Mouse (Mus musculus) neural tube, embryonic 11.5 days (tissue): ENCODE results near the gene Zdhhc25. TPM values are rescaled to one million over a fixed set of nuclear protein-coding genes. Genes with fewer than 3 reads are reported as not detected.

ENCODE experiments used
- polyA plus RNA-seq: library from polyadenylated mRNA; unstranded; fragments of >200 nt; fragmentation: Nextera tagmentation; extraction: Ambion mirVana; gene quantifications from 2 replicates; pipeline ENCODE4 v1.2.1, GENCODE M21; 2014

Zdhhc25 gene
- polyA plus RNA-seq, 1 experiment from 2014 or later: not detected

Other genes starting within 250 kb of the Zdhhc25 start
- 23.4 and 25.9 TPM in 2 replicates for gene Brd1, start 133.9 kb downstream of the Zdhhc25 start, polyA plus RNA-seq
- gene Zbed4, start 151.4 kb downstream of the Zdhhc25 start, polyA plus RNA-seq: 46.1 and 48.6 TPM in 2 replicates
- 10.2 and 13.3 TPM in 2 replicates for gene Alg12, start 219.0 kb downstream of the Zdhhc25 start, polyA plus RNA-seq
- 83.2 and 96.4 TPM in 2 replicates for gene Creld2, start 219.3 kb downstream of the Zdhhc25 start, polyA plus RNA-seq